Mouse (Mus musculus) G1E (cell line): ENCODE measurements around the gene Uimc1.

ENCODE experiments used
- CTCF ChIP-seq: IDR thresholded peaks from 2 replicates; pipeline ENCODE4 v1.5.1; 2012; ENCODE audit warnings: low read depth, low read length, inconsistent platforms, mixed read lengths
- GATA1 ChIP-seq: IDR thresholded peaks from 2 replicates; pipeline ENCODE4 v1.6.1; 2012; ENCODE audit warnings: borderline replicate concordance, low read length, inconsistent platforms, mixed read lengths
- GATA2 ChIP-seq: IDR thresholded peaks from 2 replicates; pipeline ENCODE4 v1.6.1; 2012; ENCODE audit warnings: low read depth, low read length, inconsistent platforms, borderline replicate concordance
- POLR2AphosphoS5 ChIP-seq: IDR thresholded peaks from 2 replicates; pipeline ENCODE4 v1.6.1; 2012; ENCODE audit warnings: low read depth, low read length, inconsistent platforms; ENCODE audit not compliant: insufficient replicate concordance
- TAL1 ChIP-seq: conservative IDR thresholded peaks from 2 replicates; pipeline ENCODE4 v1.6.1; 2012; ENCODE audit warnings: low read depth, low read length, inconsistent platforms, mixed read lengths

DNA sequence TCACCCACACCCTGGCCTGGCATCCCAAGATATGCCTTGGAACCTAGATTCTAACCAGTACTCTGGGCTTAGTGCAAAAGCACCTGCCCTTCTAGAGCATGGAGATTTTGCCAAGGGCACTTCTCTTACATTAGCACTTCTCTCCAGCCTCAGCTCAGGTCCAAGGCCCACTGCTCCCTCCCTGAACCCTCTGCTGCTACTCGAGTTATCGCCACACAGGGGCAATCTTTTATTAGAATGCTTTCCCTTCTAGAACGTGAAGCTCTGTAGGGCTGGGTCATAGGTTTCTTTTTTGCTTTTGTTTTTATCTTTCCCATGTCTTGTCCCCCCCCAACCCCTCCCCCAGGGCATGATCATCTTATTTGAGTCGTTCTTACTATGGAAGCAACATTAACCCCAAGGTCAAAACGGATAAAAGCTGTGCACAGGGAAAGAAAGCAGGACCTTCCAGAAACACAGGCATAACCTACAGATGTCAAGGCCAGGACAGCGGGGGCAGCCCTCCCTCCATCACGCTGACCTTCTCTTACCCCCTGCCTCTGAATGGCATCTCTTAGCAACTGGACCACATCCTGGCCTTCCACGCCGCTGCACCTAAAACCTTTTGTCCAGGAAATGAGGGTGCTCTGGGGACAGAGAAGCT, 86.3 kb downstream of the Uimc1 start:
- no peak for TF ChIP-seq CTCF
- TF ChIP-seq POLR2AphosphoS5: no peak
- no peak for TF ChIP-seq GATA2
- no peak for TF ChIP-seq GATA1
- no peak for TF ChIP-seq TAL1
